Mouse (Mus musculus): ENCODE measurements at regions not wholly inside any gene's neighbourhood (a gene's known extent, or its start where the extent isn't known, plus 50 kb on each side); places are given as distances from the start of the nearest gene placed in this dataset.

DNA sequence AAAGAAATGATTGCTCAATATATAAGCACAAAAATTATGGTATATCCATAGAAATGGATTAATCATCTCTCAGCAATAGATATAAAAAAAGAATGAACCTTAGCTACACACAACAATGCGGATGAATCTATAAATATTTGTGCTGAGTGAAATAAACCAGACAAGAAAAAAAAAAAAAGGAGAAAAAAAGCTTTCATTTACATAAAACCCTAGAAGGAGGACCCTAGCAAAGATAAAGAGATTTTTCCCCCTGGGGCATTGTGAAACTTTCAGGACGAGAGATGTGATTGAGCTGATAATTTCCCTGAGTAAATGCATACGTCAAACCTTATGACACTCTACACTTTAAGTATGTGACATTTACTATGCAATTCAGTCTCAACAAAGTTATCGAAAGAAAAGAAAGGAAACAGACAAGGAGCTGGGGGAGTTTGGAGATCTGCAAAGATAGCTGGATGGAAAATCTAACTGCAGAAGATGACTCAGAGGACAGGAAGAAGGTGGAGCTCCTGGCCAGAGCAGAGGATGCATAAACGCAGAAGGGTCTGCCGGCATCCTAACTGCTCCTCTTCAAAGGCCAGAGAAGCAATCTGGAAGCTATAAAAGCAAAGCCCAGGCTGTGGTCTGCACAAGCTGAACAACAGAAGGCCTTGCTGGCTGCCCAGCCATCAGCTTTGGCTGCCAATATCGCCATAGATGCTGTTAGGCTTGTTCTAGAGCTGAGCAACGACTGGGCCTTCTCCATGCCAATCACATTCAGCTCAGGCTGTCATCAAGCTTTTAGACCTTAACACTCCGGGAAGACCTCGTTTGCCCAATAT, 115.6 kb upstream of the Nabp1 start:
- no peak for TF ChIP-seq POLR2A (IDR thresholded peaks at IDR 0.05; ENCODE audit: extremely low read depth, insufficient read depth, low read length)
- no peak for TF ChIP-seq CTCF (IDR thresholded peaks at IDR 0.05; ENCODE audit: extremely low read depth, insufficient read depth, low read length)
- Histone ChIP-seq H3K4me1 (ENCODE audit: control insufficient read depth, insufficient read depth, low read length) (peaks cover 1% of the 10 kb centered on the region; the same call in 1 of the 2 replicates), H3K4me3 (ENCODE audit: insufficient read depth, low read length) (no peak overlapping the region), H3K27ac (ENCODE audit: insufficient read depth, low read length) (no peak overlapping the region)

DNA sequence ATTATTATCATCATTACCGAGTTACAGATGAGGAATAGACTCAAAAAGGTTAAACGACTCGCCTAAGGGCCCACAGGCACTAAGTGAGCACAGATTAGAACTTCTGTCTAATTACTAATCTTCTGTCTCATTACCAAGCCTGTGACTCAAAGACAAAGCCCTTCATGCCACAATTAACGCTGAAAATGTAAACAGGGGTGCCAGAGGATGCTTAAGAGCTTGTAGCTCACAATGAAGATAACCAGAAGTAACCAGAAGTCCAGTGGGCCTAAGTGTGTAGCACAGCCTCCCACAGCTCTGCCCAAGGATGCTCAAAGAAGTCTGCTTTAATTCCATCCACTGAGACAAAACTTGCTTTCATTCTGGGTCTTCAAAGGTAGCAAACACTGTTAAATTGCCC, 113.7 kb upstream of the Nabp1 start:
- Histone ChIP-seq H3K27ac (ENCODE audit: insufficient read depth, low read length) (no peak overlapping the region), H3K4me3 (ENCODE audit: insufficient read depth, low read length) (no peak overlapping the region), H3K4me1 (ENCODE audit: control insufficient read depth, insufficient read depth, low read length) (peaks cover 1% of the 10 kb centered on the region; the same call in 1 of the 2 replicates)
- no peak for TF ChIP-seq CTCF (IDR thresholded peaks at IDR 0.05; ENCODE audit: extremely low read depth, insufficient read depth, low read length)
- TF ChIP-seq POLR2A (IDR thresholded peaks at IDR 0.05; ENCODE audit: extremely low read depth, insufficient read depth, low read length): no peak

DNA sequence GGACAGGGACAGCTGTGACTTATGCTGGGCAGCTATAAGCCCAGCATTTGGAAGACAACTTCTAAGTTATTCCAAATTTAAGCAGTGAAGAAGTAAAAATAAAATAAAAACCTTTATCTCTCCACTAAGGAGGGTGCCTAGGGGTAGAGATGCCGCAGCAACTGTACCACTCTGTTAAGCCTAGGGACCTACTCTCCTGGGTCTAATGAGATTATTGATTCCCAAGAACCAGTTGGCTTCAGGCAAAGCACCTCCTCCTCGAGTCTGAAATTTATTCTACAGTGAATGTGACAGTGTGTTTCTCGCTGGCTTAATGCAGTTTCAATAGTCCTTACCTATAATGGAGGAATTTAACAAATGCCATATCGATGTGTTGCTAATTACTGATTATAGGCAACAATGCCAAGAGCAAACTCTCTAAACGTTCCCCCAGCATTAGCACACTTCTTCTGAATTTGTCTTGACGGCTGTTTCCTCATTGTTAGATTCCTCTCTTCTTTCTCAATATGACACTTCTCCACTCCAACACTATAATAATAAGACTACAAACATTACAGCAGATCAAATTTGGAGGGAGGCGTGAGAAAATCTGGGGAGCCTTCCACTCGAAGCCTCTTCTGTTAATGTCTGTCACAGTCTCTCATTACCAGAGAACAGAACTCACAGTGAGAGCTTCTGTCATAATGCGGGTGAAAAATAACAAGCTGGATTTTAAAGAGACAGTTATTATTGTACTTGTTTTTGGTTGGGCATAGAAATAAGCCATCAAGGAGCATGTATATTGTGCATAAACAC, 112.6 kb upstream of the Nabp1 start:
- TF ChIP-seq CTCF (IDR thresholded peaks at IDR 0.05; ENCODE audit: extremely low read depth, insufficient read depth, low read length): no peak
- TF ChIP-seq POLR2A (IDR thresholded peaks at IDR 0.05; ENCODE audit: extremely low read depth, insufficient read depth, low read length): no peak
- Histone ChIP-seq H3K4me1 (ENCODE audit: control insufficient read depth, insufficient read depth, low read length) (no peaks in the 10 kb centered on the region), H3K27ac (ENCODE audit: insufficient read depth, low read length) (no peak overlapping the region), H3K4me3 (ENCODE audit: insufficient read depth, low read length) (no peak overlapping the region)

DNA sequence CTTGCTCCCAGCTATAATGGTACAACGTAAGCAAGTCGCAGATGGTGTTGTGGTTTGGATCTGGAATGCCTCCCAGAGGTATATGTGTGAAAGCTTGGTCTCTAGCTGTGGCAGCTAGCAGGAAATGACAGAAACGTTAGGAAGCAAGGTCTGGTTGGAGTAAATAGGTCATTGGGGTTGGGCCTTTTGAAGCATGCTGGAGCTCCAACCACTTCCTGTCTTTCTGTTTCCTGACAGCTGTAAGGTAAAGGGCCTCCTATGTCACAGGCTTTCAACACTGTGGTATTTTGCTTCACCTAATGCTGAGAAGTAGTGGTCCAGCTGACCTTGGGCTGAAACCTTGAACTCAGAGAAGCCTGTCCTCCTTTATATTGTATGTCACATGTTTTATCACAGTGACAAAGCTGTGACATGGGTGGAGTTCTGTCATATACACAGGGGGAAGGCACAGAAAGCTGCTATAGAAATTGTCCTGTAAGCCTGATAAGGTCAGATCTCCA, 106.8 kb upstream of the Nabp1 start:
- Histone ChIP-seq H3K4me1 (ENCODE audit: control insufficient read depth, insufficient read depth, low read length) (no peaks in the 10 kb centered on the region), H3K4me3 (ENCODE audit: insufficient read depth, low read length) (no peak overlapping the region), H3K27ac (ENCODE audit: insufficient read depth, low read length) (no peak overlapping the region)
- TF ChIP-seq CTCF (IDR thresholded peaks at IDR 0.05; ENCODE audit: extremely low read depth, insufficient read depth, low read length): no peak
- no peak for TF ChIP-seq POLR2A (IDR thresholded peaks at IDR 0.05; ENCODE audit: extremely low read depth, insufficient read depth, low read length)

DNA sequence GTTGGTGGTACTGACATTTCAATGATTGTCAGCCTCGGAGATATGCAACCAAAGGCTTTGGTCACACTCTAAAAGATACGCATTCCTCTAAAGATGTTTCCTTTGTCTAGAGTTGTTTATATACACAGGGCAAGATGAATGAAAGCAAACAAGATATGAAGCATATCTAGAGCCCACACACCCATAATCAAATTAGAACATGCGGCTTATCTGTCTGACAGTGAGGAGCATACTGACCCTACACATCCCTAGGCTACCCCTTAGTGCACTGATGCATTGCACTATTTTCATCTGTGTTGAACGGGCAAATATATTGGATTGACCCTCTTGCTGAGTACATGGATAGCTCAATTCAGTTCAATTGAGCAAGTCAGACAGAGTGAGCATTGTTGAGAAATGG, 105.6 kb upstream of the Nabp1 start:
- TF ChIP-seq CTCF (IDR thresholded peaks at IDR 0.05; ENCODE audit: extremely low read depth, insufficient read depth, low read length) (no peak), POLR2A (IDR thresholded peaks at IDR 0.05; ENCODE audit: extremely low read depth, insufficient read depth, low read length) (no peak)
- H3K4me3 ChIP-seq (ENCODE audit: insufficient read depth, low read length): no peak overlapping the region
- H3K4me1 ChIP-seq (ENCODE audit: control insufficient read depth, insufficient read depth, low read length): no peaks in the 10 kb centered on the region
- no peak overlapping the region for H3K27ac ChIP-seq (ENCODE audit: insufficient read depth, low read length)

DNA sequence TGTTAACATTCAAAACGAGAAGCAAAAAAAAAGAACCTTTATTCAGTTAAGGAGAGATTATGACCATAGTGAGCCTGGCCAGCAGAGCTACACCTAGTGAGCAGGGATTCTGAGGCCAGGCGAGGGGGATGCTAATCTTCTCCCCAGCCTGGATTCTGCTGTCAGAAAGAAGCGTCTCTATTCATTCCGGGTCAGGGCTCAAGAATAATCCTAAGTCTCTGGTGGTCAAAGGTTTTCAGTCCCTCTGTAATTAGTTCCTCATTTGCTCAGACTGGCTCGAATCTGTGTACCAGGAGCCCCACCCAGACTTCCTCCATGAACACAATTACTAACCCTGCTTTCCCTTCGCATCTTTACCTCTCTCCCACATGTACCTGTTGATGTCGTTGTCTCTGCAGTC, 101.8 kb upstream of the Nabp1 start:
- H3K4me3 ChIP-seq (ENCODE audit: insufficient read depth, low read length): no peak overlapping the region
- H3K4me1 ChIP-seq (ENCODE audit: control insufficient read depth, insufficient read depth, low read length): no peaks in the 10 kb centered on the region
- TF ChIP-seq POLR2A (IDR thresholded peaks at IDR 0.05; ENCODE audit: extremely low read depth, insufficient read depth, low read length): no peak
- TF ChIP-seq CTCF (IDR thresholded peaks at IDR 0.05; ENCODE audit: extremely low read depth, insufficient read depth, low read length): no peak
- no peak overlapping the region for H3K27ac ChIP-seq (ENCODE audit: insufficient read depth, low read length)

DNA sequence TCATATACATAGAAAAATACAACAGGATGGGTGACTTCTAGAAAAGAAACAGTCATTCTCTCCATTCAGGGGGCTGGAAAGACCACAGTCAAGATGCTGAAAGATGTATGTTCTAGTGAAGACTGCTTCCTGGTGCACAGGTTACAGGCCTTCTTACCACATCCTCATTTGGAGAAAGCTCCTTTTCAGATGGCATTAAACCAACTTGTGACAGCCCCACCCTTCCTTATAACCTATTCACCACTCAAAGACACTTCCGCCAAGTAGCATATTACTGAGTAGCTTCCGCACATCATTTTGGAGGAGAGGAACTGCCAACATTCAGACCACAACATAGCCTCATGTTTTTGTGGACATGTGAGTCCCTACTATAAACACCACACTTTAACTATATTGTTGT, 99.5 kb upstream of the Nabp1 start:
- H3K4me3 ChIP-seq (ENCODE audit: insufficient read depth, low read length): no peak overlapping the region

DNA sequence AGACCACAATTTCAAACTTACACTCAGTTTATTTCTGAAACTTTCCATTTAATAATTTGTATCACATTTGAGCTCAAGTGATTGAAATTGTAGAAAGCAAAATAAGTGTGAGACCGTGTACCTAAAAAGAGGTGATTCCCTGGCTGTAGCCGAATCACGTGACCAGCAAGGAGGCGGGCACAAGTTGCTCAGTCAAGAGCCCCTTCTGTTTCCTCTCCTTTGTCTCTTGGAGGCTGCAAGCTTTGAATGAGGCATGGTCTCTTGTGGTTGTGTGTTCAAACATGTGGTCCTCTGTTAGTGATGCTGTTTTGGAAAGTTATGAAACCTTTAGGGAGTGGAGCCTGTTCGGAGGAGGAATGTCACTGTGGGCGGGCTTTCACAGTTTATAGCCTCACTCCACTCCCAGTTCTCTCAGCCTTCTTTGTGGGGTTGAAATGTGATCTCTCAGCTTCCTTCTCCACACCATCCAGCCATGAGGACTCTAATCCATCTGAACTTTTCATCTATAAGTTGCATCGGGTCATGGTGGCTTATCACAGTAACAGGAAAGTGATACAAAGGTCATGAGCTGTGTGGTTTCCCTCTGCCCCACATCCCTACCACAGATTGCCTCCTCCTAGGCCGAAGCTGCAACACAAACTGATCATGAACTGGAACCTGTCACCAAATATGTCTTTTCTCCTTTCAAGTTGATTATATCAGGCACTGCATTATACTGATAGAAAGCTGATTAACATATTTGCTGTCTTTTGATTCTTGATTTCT, 94.3 kb upstream of the Nabp1 start:
- TF ChIP-seq CTCF (IDR thresholded peaks at IDR 0.05; ENCODE audit: extremely low read depth, insufficient read depth, low read length) (no peak), POLR2A (IDR thresholded peaks at IDR 0.05; ENCODE audit: extremely low read depth, insufficient read depth, low read length) (no peak)
- H3K4me3 ChIP-seq (ENCODE audit: insufficient read depth, low read length): no peak overlapping the region
- H3K27ac ChIP-seq (ENCODE audit: insufficient read depth, low read length): no peak overlapping the region
- no peaks in the 10 kb centered on the region for H3K4me1 ChIP-seq (ENCODE audit: control insufficient read depth, insufficient read depth, low read length)

More for the DNA sequence above, 99.5 kb upstream of the Nabp1 start:
- Histone ChIP-seq H3K4me1 (ENCODE audit: control insufficient read depth, insufficient read depth, low read length) (no peaks in the 10 kb centered on the region), H3K27ac (ENCODE audit: insufficient read depth, low read length) (no peak overlapping the region)
- no peak for TF ChIP-seq POLR2A (IDR thresholded peaks at IDR 0.05; ENCODE audit: extremely low read depth, insufficient read depth, low read length)

DNA sequence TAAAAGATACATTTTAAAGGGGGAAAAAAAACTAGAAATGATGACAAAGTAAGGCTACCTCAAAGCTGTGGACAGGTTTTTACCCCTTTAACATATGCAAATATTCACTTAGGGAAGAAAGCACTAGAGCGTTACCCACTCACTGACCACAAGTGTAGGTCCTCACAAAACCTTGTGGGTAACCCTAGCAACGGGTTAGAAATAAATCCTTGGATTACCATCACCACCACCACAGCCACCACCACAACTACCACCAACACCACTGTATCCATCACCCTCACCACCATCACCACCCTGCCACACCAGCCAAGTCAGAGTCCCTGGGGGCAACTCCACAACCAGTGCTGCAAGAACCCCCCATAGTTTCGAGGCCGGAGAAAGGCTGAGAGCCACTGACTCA, 91.4 kb upstream of the Nabp1 start:
- Histone ChIP-seq H3K4me1 (ENCODE audit: control insufficient read depth, insufficient read depth, low read length) (no peaks in the 10 kb centered on the region; the same call in 1 of the 2 replicates), H3K27ac (ENCODE audit: insufficient read depth, low read length) (no peak overlapping the region), H3K4me3 (ENCODE audit: insufficient read depth, low read length) (no peak overlapping the region)
- TF ChIP-seq CTCF (IDR thresholded peaks at IDR 0.05; ENCODE audit: extremely low read depth, insufficient read depth, low read length): no peak
- TF ChIP-seq POLR2A (IDR thresholded peaks at IDR 0.05; ENCODE audit: extremely low read depth, insufficient read depth, low read length): no peak

Data from cortical plate, adult 2 months (tissue).